Mouse (Mus musculus) cerebellum, adult 9-11 months (tissue): ENCODE data around the gene Slc9a9.
A peak's percentile ranks its signal among the peaks of the same experiment; 100 is the strongest.

ENCODE experiments used
- DNase-seq: peaks from one replicate; pipeline ENCODE4 v3.0.0; 2022

Slc9a9 gene

GRCm38 (mm10) chr9:95226986-95227385, 557.3 kb downstream of the Slc9a9 start:
- DNase-seq, result no peak

- peak; percentile 8 for DNase-seq
Measured at GRCm38 (mm10) chr9:95228123-95228522, 558.4 kb downstream of the Slc9a9 start.

GRCm38 (mm10) chr9:95229147-95229546, 559.4 kb downstream of the Slc9a9 start:
- peak; percentile 83 for DNase-seq

GRCm38 (mm10) chr9:95239900-95240299, 570.2 kb downstream of the Slc9a9 start:
- DNase-seq, result peak; percentile 27

- DNase-seq, result peak; percentile 57
Measured at GRCm38 (mm10) chr9:95242628-95243195, 573.0 kb downstream of the Slc9a9 start.

GRCm38 (mm10) chr9:95254162-95254561, 584.5 kb downstream of the Slc9a9 start:
- DNase-seq, result no peak

- no peak for DNase-seq
Measured at GRCm38 (mm10) chr9:95255844-95256243, 586.1 kb downstream of the Slc9a9 start.

GRCm38 (mm10) chr9:95256680-95257316, 587.1 kb downstream of the Slc9a9 start:
- no peak for DNase-seq

- no peak for DNase-seq
Measured at GRCm38 (mm10) chr9:95262851-95263250, 593.1 kb downstream of the Slc9a9 start.

- no peak for DNase-seq
Measured at GRCm38 (mm10) chr9:95263867-95264509, 594.3 kb downstream of the Slc9a9 start.

GRCm38 (mm10) chr9:95266179-95266578, 596.5 kb downstream of the Slc9a9 start:
- DNase-seq, result no peak

- no peak for DNase-seq
Measured at GRCm38 (mm10) chr9:95266924-95267323, 597.2 kb downstream of the Slc9a9 start.

- DNase-seq, result no peak
Measured at GRCm38 (mm10) chr9:95279590-95280344, 610.1 kb downstream of the Slc9a9 start.
